Mouse (Mus musculus): ENCODE data around the gene Sla2.
"Not testable (repeated sequence)": the region's sequence is repeated elsewhere in the genome, so short reads cannot be mapped to it uniquely, and the experiment has no call there.

Sla2 gene

DNA sequence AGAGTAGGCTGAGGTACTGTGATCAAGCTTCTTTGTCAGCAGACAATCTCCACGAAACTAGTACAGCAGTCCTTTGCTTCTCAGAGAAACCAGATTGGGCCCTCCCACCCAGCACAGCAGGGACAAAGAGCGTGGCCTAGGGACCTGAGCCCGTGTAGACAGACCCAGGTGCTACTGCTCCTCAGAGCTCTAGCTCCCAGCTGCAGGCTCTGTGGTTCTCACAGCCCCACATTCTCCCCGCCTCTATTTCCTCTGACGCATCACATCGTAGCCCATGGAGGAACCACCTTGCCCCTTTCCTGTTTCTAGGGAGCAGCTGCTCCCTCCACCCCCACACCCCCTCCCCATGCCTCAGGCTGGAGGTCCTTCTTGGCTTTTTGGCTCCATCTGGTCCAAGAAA is at the start of gene Sla2:
TSS of gene Sla2 (minus strand) at position 176 of the 400 bp plus-strand sequence.
- no peak for DNase-seq

DNA sequence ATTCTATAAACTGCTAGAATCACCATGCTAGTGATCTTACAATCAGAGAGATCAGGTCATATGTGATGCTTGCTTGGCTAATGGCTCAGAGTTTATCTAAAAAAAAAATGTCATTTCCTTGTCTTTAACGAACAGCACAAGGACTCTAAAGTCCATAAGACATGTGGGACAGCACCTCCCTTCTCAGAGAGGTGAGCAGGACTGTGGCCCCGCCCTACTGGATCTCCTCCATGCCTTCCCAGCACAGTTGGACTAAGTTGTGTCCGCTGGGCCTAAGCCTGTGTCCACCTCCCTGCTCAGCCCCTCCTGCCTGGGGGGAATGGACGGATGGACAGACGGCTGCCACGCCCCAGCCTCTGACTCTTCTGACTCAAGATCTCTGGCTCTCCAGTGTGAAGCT is 48.0 kb upstream of the Sla2 start:
- no peak for DNase-seq

DNA sequence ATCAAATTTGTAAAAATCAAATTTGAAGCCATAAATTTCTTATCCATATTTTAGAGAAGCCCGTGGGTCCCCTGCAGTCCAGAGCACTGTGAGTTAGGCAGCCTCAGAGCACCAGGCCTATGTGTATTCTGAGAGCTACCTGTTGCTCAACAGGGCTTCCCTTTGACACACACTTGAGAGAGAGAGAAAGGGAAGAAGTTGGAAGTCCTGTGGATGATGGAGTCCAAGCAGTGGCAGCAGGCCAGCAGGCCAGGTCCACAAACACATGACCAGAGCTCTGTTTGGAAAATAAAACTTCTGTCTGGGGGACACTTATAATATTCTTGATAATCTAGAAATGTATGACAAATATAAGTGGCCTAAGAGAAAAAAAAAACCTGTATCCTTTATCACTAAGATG is 46.4 kb upstream of the Sla2 start:
- DNase-seq: peak in 1 of 2 experiments; percentile 29

DNA sequence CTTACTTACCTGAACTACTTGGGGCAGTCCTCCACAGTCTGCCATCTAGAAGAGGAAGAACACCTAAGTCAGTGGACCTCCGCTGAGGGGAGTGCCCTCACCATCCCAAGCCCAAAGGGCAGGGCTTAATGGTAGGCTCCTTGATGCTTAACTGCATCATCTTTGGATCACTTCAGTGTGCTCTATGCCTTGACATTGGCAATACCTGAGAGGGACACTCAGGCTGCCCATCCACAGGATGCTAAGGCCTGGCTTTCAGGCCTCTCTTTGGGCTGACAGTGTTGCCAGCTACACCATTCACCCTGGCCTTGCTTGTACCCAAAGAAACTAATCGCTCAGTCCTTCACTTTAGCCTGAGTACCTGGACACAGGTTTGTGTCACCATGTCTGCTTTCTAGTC is 44.4 kb upstream of the Sla2 start:
- no peak for DNase-seq

DNA sequence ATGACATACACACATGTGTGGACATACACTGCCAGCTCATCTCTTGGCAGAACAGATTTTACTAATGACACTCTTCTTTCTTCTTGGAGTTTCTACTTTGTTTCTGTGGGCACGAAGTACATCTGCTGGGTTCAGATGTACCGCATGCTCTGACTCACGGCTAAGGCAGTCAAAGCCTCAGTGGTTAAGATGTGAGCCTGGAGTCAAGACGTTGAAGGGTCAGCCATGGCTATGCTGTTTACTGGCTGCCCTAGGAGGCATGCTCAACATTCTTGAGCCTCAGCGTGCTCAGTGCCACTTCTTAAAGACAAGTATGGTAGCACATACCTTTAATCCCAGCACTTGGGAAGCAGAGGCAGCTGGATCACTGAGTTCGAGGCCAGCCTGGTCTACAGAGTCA is 43.6 kb upstream of the Sla2 start:
- DNase-seq: no peak

DNA sequence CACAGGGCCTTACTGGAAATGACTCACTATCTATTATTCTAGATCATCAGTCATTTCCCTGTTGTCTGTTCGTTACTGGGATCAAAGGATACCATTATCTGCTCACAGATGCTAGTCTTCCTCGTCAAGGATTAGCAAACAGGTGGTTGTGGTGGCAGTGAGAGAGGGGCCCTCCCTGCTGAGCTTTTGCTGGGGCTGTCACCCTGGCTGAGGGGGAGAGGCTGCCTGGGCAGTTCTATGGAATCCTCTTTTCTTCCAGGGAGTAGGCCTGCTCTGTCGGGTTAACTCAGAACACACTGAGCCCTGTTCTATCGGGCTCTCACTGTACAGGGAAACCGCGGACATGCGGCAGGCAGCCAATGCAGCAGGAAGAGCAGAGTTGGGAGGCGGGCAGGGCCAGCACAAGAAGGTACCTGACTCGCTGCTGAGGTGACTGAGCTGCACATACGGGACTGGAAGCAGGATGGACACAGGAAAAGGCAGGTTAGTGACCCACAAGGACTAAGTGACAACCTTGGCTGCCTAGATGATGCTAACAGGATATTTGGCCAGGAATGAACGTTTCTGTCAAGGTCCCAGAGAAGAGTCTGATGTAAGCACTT is 42.6 kb upstream of the Sla2 start:
- DNase-seq: no peak

DNA sequence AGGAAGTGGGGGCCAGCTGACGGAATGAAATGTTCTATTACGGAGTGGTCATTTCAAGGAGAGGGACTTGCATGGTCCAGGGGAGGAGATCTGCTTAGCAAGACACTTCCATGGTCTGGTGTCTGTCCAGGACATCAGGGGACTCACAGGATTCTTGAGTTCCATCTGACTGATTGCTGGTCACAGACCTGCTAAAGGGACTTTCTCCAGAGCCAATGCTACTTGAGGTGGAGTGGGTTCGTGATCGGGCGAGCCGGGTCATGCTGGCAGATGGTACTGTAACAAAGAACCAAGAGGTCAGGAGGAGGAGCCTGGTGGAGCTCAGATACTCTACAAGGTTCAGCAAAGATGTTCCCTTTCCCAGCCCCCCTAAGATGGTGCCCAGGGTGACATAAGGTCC is 41.6 kb upstream of the Sla2 start:
- DNase-seq: no peak

DNA sequence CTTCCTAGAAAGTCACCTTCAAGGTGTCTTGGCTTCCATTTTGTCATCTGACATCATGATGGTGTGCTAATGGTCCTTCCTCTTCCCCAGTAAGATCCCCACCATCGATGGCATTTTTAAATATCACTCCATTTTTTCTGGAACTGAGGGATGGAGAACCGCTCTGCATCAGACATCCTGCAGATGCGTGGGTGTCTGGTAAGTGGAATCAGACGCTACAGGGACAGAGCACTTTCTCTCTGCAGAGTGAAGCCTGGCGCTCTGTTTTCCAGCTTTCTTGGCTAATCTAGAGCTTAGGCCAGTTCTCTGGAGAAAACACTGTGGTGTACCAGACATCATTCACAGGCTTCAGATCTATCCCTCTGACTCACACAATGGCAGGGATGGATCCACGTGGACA is 40.7 kb upstream of the Sla2 start:
- DNase-seq: no peak

DNA sequence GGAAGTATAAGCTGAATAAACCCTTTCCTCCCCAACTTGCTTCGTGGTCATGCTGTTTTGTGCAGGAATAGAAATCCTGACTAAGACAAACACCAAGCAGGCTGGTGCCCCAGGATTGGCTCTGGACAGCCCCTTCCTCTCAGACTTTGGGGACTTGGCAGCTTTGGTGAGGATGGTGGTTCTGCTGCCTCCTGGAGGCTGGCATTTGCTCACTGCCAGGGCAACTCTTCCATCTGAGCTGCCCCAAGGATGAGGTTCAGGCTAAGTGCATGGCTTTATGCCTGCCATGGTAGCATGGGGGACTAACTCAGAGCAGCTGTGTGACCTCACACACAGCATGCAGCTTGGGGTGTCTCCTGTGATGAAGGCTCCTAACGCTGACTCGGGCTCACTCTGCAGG is 38.6 kb upstream of the Sla2 start:
- DNase-seq: not testable (repeated sequence)

DNA sequence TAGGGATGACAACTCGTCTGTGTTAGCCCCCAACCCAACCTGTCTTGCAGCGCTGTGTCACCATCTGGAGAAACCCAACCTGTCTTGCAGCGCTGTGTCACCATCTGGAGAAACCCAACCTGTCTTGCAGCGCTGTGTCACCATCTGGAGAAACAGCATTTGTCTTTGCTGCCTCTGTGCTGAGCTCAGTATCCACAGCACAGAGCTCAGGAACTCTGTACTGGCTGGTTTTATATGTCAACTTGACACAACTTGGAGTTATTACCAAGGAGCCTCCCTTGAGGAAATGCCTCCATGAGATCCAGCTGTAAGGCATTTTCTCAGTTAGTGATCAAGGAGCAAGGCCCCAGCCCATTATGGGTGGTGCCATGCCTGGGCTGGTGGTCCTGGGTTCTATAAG is 38.1 kb upstream of the Sla2 start:
- DNase-seq: not testable (repeated sequence)

DNA sequence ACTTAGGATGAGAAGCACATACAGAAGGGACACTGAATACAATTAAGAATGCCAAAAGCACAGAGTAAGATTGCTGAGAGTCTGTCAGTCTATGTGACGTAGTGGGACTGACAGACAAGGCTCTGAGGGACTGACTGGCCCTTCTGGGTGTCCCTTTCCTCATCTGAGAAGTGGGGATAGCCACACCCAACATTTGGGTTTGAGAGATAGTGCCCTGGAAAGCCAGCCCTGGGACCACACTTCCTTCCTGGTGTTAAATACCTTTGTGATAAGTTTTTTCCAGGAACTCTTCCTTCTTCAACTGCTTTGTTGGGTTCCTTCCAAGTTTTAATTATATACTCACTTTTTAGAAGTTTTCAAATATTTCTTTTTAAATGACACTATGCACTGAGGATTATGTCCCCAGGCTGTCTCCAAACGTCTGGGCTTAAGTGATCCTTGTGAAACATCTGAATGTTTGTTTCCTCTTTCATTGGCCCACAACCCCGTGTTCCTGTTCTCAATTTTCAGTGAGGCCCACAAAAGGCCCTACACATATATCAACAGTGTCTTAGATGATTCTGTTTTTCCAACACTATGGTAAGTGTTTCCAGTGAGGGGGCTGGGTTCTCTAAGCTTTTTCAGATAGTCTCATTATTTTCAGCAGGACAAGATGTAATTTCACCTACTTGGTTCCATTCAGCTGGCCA is 37.4 kb upstream of the Sla2 start:
- no peak for DNase-seq

DNA sequence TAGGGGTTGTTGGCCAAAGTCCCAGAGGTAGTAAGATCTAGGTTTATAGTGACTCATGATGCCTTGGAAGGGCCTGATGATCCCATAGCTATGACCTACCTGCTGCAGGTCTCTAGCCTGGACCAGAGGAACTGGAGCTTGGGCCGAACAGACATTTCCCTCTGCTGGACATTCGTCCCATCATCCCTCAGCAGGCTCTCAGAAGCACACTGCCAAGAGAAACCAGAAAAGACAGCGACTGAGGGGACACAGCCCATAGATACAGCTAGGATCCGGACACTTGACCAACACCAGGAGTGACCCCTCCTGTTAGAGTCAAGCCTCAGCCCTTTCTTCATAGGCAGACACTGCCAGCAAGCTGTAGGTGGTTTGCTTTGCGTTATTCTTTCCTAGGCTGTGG is 36.1 kb upstream of the Sla2 start:
- DNase-seq: no peak

DNA sequence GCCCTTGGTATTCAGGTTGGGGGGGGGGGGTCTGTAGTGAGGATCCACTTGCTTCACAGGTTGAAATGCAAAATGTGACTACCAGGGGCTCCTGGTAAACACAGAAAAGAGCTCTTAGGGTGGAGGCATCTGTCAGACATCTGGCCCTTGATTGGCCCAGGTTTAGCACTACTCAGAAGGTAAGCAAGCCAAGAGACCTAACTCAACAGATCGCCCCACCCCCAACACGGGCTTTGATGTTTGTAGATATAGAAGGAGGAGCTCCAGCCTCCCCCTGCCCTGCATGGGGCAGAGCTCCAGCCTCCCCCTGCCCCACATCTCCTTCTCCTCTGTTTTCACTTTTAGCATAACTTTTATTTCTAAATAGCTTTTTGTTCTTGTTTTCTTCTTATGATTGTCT is 32.8 kb upstream of the Sla2 start:
- DNase-seq: no peak

DNA sequence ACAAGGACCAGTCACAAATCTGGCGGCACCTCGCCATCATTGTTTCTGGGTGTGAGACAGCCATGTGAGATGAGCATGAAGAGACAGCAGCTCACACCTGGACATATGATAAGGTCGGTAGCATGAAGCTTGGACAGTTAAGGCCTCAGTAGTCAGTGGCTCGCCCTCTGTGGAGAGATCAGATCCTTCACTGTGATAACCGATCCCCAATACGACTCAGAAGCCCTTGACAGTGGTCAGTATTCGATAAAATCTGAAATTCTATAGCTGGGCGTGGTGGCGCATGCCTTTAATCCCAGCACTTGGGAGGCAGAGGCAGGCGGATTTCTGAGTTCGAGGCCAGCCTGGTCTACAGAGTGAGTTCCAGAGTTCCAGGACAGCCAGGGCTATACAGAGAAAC is 32.2 kb upstream of the Sla2 start:
- DNase-seq: not testable (repeated sequence)

DNA sequence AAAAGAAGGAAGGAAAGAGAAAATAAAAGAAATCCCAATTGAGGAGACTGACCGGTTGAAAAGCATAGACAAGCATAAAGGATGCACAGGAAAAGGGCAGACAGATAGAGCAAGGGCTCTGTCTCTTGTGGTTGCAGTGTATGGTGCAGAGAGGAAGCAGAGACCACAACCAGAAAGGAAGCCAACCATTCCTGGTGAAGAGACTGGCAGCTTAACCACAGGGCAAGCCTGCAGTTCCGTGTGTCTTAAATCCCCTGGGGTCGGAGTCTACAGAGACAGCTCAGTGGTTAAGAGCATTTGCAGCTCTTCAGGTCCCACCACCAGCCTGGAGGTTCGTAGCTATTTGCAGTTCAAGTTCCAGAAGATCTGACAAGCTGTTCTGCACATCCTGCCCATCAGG is 31.6 kb upstream of the Sla2 start:
- DNase-seq: no peak

DNA sequence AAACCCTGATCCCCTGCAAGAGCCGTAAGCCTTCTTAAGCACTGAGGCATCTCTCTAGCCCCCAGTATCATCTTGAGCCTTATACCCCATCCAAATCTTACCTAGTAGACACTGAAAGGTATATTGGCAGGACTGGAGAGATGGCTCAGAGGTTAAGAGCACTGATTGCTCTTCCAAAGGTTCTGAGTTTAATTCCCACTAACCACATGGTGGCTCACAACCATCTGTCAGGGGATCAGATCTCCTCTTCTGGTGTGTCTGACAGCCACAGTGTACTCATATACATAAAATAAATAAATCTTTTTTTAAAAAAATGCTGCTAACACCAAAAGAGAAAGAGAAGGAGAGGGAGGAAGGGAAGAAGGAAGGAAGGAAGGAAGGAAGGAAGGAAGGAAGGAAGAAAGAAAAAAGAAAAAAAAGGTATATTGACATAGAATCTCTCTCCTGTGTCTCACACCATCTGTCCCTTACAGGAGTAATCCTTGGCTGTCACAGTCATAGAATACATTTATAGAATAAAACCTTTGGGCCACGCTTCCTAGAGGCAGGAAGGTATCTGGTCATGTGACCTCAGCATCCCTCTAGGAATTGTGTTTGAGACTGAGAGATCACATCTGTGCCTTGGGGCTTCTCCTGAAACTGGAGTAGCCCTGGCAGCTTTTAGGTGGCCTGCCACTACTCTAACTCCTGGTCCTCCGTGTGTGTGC is 29.6 kb upstream of the Sla2 start:
- peak in 1 of 2 experiments; percentile 31 for DNase-seq

DNA sequence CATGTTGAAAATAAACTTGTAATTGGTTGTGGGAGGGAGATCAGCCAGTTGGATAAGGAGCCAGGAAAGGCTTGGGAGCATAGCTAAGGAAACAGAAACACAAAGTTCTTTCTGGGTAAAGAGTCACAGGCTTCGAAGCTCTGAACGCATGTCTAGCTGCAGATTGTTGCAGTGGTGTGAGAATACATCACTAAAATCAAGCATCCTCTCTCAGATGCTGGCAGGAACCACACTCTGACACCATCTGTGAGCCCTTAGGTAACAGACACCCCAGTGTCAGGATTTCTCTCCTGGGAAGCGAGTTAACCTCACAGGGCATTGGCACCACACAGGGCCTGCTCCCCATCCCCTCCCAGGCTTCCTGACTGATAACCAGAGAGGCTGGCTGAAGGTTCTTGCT is 28.6 kb upstream of the Sla2 start:
- no peak for DNase-seq

DNA sequence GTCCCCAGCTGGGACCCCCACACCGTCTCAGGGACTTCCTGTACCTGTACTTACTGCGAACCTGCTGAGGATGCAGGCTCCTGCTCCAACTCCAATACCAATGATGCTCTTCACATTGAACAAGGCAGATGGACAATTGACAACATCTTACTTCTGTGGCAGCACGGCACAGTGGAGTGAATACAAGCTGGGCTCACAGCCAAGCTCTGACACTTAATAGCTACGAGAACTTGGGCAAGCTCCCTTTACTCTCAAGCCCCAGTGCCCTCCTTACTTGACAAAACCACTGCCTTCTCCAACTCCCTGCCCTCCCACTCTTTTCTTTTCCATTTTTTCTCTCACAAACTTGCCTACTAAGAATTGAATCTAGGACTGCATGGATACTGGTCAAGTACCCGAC is 26.2 kb upstream of the Sla2 start:
- DNase-seq: no peak

DNA sequence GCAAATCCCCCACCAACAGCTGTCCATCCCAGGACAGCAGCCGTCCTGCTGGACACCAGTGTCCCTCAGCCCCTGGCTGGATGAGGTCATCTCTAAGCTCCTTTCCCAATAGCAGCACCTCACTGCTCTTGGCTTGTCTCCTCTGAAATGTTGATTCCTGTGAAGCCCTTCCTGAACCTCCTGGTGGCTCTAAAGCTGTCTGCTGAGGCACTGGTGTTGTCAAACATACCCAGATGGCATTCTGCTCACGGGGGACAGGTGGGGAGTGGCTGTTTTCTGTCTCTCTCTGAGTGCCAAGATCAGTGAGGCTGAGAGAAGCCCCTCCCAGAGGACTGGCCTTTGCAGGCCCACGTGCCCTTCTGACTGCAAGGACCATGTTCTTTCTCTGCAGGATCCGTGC is 18.9 kb upstream of the Sla2 start:
- DNase-seq: peak; percentile 72 to 73

DNA sequence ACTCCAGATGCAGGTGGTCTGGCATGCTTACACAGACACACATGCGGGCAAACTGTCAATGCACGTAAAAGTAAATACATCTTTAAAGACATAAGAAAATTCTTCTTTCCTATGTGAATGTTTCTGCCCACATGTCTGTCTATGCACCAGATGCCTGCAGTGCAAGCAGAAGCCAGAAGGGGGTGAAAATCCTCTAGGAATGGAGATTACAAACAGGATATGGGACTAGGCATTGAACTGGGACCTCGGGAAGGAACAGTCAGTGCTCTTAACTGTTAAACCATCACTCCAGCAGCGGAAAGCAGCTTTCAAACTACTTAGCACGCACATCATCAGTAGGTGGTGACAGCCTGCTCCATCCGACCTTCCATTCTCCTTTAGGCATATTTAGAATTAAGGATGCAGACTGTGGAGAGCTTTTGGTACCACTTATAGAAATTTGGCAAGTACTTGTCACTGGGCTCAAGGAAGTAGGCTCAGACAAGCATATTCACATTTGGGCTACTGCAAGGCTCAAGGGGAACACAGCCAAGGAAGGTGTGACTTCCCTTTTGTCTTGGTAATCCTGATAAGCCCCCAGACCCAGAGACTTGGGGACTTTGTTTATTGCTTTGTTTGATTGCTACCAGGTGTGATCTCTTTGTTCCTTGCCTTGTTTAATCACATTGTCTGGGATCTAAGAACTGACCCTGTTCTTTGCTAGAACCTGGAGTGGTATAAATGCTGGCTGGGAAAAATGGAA is 18.2 kb upstream of the Sla2 start:
- peak; percentile 77 to 85 for DNase-seq

DNA sequence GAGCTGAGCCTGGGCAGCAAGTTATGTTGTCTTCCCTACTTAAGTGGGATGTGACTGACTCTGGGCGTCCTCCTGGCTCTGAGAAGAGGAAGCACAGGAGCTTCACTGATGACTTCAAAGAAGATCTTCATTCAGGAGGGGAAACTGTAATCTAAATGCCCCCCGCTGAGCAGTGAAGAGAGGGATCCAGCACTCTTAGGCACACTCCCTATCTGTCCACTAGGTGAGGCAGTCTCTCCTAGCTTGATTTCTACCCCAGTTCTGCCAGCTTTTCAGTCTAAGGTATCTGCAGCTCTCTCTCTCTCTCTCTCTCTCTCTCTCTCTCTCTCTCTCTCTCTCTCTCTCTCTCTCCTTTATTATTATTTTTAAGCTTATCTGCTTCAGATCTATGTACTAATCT is 16.4 kb upstream of the Sla2 start:
- peak in 1 of 2 experiments; percentile 32 for DNase-seq

DNA sequence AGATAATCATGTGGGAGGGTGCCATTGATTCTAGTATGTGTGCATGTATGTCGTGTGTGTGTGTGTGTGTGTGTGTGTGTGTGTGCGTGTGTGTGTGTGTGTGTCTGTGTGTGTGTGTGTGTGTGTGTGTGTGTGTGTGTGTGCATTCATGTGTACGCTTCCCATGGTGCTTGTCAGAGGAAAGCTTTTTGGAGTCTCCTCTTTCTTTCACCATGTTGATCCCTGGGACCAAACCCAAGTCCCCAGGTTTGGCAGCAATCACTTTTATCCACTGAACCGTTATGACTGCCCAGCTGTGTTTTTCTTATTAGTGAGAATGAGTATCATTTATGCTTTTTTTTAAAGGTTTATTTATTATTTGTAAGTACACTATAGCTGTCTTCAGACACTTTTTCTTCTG is 15.4 kb upstream of the Sla2 start:
- DNase-seq: not testable (repeated sequence)

DNA sequence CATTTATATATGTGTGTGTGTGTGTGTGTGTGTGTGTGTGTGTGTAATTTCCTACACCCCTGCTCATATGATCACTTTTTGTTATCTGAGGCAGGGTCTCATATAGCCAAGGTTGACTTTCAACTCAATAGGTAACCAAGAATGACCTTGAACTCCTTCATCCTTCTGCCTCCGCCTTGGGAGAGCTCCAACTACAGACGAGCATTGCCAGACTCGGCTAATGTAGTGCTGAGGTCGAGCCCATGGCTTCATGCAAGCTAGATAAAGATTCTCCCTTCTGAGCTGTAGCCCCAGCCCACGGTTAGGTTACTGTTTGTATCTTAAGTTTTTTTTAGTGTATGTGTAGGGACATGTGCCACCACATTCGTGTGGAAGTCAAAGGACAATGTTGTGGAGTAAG is 14.9 kb upstream of the Sla2 start:
- DNase-seq: no peak

DNA sequence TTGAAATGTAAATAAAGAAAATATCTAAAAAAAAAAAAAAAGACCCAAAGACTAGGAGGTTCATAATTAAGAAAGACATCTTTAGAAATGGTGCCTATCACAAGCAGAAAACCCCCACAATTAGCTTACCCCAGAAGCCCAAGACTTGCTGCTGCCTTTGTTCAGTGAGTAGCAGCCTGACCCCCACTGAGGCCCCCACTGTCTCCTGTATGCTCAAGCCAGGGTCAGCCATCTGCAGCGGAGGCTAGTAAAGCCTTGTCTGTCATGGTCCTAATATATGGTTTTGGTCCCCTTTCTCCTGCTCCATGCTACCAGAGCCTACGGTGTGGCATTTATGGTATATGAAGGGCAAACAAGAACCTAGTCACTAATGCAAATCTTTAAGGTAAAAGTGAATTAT is 14.4 kb upstream of the Sla2 start:
- no peak for DNase-seq
